Mouse (Mus musculus): ENCODE data around the gene Celf1. TPM values are rescaled to one million over a fixed set of nuclear protein-coding genes. Genes with fewer than 3 reads are reported as not detected.
"Not testable (repeated sequence)": the region's sequence is repeated elsewhere in the genome, so short reads cannot be mapped to it uniquely, and the experiment has no call there.

Gene Celf1
- polyA plus RNA-seq, 1 experiment from 2014 or later, result 108 TPM

DNA sequence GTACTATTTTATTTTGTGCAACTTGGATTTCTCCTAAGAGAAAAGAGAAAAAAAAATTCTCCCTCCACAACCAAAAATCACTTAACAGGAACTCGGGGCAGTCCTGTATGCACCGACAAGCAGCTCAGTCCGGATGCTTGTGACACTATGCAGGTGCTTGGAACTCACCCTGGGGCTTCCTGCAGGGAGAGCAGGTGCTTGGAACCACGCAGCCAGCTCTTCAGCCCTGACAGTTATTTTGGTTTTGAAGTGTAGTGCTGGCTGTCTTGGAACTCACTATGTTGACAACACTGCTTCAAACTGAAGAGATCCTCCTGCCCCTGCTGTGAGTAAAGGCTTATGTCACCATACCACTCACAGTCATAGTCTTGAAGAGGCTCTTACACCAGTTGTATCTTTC, 37.1 kb downstream of the Celf1 start:
- 82% methylated on average over 4 of the region's 4 CpGs for whole genome bisulfite sequencing
- Histone ChIP-seq H3K4me2 (no peak overlapping the region), H3K27me3 (no peaks in the 10 kb centered on the region), H3K27ac (no peak overlapping the region), H3K36me3 (peaks cover 3% of the 10 kb centered on the region; the same call in 1 of the 2 replicates), H3K4me1 (replicated peaks) (no peaks in the 10 kb centered on the region), H3K9ac (no peak overlapping the region), H3K9me3 (no peaks in the 10 kb centered on the region), H3K4me3 (no peak overlapping the region)
- no peak for ATAC-seq (ENCODE audit: low FRiP score)

DNA sequence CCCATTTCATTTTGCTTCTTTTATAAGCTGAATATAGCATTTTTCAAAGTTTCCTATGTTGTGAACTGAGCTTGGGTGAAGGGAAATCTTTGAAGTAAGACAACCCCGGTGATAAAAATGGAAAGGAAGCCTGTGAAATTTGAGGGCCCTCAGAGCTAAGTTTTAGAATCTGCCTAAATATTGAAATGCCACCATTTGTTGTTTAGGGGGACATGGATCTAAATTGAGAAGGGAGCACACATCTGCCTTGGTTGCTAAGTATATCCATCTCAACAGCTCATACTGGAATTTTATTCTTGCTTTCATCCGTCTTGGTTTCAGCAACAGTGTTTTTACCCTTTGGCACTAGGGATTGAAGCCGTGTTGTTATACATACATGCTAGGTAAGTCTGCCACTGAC, 45.9 kb downstream of the Celf1 start:
- no peak for ATAC-seq (ENCODE audit: low FRiP score)
- WGBS, result 91% methylated on average over 3 of the region's 3 CpGs
- Histone ChIP-seq H3K27ac (no peak overlapping the region), H3K36me3 (no peaks in the 10 kb centered on the region), H3K9me3 (no peaks in the 10 kb centered on the region), H3K4me1 (replicated peaks) (no peaks in the 10 kb centered on the region), H3K9ac (no peak overlapping the region), H3K4me3 (no peak overlapping the region), H3K4me2 (no peak overlapping the region), H3K27me3 (no peaks in the 10 kb centered on the region)

DNA sequence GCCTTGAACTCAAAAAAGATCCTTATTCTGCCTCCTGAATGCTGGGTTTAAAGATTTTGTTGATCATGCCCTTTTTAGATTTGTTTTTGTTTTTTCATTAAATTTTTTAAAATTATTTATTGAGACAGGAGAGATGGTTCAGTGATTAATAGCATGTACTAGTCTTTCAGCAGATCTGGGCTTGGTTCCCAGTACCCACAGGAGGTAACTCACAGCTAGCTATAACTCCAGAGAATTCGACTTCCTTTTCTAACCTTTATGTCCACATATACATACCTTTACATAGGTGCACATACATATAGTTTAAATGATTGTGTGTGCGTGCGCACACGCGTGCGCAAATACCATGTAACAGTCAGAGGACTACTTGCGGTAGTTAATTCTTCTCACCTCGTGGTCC, 68.4 kb downstream of the Celf1 start:
- H3K27me3 ChIP-seq, result no peaks in the 10 kb centered on the region
- no peak for ATAC-seq (ENCODE audit: low FRiP score)
- H3K27ac ChIP-seq, result no peak overlapping the region
- H3K4me1 ChIP-seq (replicated peaks), result no peaks in the 10 kb centered on the region
- WGBS, result 99% methylated on average over 8 of the region's 8 CpGs
- no peak overlapping the region for H3K4me2 ChIP-seq
- no peak overlapping the region for H3K9ac ChIP-seq
- no peaks in the 10 kb centered on the region for H3K9me3 ChIP-seq
- H3K4me3 ChIP-seq, result no peak overlapping the region
- H3K36me3 ChIP-seq, result peaks cover 85% of the 10 kb centered on the region

DNA sequence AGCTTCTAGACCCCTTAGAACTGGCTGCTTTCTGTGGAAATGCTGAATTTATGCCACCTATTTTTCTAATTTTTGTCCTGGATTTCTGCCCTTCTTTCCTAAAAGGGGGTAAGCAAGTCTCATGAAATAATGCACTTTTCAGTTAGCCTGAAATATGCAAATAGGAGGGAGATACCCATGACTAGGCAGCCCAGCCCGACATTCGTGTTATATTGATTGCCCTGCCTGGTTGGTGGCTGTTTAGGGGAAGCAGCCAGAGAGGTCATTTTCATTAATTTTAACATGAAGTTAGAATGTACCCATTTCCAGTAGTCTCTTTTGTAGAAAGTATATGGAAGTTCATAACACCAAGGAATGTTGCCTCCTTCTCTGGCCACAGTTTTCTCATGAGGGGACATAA, 73.7 kb downstream of the Celf1 start:
- H3K4me1 ChIP-seq (replicated peaks), result no peaks in the 10 kb centered on the region
- 91% methylated on average over 2 of the region's 2 CpGs for WGBS
- H3K27ac ChIP-seq, result no peak overlapping the region
- no peaks in the 10 kb centered on the region for H3K27me3 ChIP-seq
- H3K9ac ChIP-seq, result no peak overlapping the region
- H3K4me3 ChIP-seq, result no peak overlapping the region
- ATAC-seq (ENCODE audit: low FRiP score), result no peak
- no peak overlapping the region for H3K4me2 ChIP-seq
- no peaks in the 10 kb centered on the region for H3K9me3 ChIP-seq
- peaks cover 77% of the 10 kb centered on the region for H3K36me3 ChIP-seq

DNA sequence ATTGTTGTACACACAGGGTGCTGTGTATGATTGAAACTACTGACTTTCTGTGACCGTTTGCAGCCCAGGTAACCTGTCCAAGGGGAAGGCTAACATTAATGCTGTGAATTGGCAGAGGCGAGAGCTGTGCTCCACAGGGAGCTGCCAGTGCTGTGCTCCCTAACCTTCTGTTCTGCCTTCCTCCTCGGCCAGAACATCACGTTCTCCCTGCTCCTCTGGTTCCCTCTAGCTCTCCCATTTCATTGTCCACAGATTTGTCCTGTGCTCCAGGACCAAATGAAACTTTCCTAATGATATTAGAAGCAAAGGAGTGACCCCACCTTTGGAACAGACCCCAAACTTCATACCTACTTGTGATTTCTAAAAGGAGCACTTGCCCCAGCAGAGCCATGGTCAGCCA, 75.2 kb downstream of the Celf1 start:
- H3K36me3 ChIP-seq, result peaks cover 72% of the 10 kb centered on the region
- no peak overlapping the region for H3K9ac ChIP-seq
- H3K9me3 ChIP-seq, result no peaks in the 10 kb centered on the region
- no peak for ATAC-seq (ENCODE audit: low FRiP score)
- no peak overlapping the region for H3K27ac ChIP-seq
- no peak overlapping the region for H3K4me3 ChIP-seq
- 89% methylated on average over 4 of the region's 4 CpGs for WGBS
- no peaks in the 10 kb centered on the region for H3K27me3 ChIP-seq
- no peak overlapping the region for H3K4me2 ChIP-seq
- H3K4me1 ChIP-seq (replicated peaks), result no peaks in the 10 kb centered on the region

DNA sequence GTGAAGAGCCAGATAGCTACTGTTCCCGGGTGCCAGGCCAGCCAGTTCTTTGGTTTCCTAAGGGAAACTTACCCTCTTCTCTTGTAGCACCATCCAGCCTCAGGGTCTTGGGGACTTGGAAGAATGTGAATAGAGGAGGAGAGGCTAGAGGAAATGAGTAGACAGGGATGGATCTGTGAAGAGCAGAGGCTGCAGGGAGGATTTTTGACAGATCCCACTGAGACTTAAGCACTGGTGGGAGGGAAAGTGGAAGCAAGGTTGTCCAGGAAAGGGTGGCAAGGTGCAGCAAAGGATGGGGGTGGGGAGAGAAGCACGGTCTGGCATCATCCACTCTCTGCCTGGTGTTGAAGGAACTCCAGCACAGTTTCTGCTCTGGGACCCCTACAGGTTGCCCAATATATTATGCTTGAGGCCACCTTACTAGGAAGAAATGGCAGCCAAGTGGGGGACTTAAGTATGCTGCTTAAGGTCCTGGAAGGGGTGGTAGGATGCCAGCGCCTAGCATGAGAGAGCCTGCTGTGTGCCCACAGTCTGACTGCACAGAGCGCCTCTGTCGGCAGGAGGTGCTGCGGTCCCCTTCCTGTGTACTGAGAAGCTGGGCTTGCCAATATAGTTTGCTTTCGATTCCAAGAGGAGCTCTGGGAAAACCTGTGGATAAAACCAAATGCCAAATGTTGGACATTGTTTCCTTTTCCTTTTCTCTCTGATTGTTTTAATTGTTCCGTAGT, 78.0 kb downstream of the Celf1 start:
- no peak overlapping the region for H3K9ac ChIP-seq
- H3K4me2 ChIP-seq, result no peak overlapping the region
- H3K9me3 ChIP-seq, result no peaks in the 10 kb centered on the region
- H3K4me3 ChIP-seq, result no peak overlapping the region
- 86% methylated on average over 8 of the region's 8 CpGs for WGBS
- peaks cover 55% of the 10 kb centered on the region for H3K36me3 ChIP-seq
- no peaks in the 10 kb centered on the region for H3K27me3 ChIP-seq
- ATAC-seq (ENCODE audit: low FRiP score), result no peak
- H3K4me1 ChIP-seq (replicated peaks), result no peaks in the 10 kb centered on the region
- H3K27ac ChIP-seq, result no peak overlapping the region

DNA sequence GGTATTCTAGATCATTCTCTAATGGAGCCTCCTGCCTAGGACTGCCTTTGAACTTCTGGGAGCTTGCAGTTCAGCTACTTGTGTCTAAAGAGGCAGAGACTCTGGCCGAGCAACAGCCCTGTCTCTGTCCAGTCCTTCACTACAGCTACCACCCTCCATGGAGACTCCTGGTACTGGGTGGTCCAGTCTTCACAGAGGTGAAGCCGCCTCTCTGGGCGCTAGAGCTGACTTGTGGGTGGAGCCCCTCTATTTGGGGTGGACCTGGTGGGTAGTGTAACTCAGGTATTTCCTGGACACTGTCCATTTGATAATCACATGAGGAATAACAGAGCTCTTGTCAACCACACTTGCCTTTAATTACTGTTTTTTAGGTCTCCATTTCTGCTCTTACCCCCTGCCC, 79.7 kb downstream of the Celf1 start:
- Histone ChIP-seq H3K27me3 (no peaks in the 10 kb centered on the region), H3K4me1 (replicated peaks) (no peaks in the 10 kb centered on the region), H3K4me3 (no peak overlapping the region), H3K36me3 (peaks cover 38% of the 10 kb centered on the region), H3K4me2 (no peak overlapping the region), H3K27ac (no peak overlapping the region), H3K9me3 (no peaks in the 10 kb centered on the region), H3K9ac (no peak overlapping the region)
- WGBS, result 98% methylated on average over 3 of the region's 3 CpGs
- no peak for ATAC-seq (ENCODE audit: low FRiP score)

DNA sequence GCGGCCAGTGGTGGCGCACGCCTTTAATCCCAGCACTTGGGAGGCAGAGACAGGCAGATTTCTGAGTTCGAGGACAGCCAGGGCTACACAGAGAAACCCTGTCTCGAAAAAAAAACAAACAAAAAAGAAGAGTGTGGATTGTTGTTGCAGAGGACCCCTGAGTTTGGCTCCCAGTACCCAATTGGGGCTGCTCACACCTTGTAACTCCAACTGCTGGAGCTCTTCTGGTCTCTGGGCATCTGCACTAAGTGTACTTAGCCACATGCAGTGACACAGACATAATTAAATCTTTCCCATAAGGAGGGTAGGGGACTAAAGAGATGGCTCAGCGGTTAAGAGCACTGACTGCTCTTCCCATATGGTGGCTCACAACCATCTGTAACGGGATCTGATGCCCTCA, 82.1 kb downstream of the Celf1 start:
- not testable (repeated sequence) for H3K9me3 ChIP-seq; H3K4me1 ChIP-seq (replicated peaks); H3K9ac ChIP-seq; H3K27me3 ChIP-seq; ATAC-seq (ENCODE audit: low FRiP score); H3K27ac ChIP-seq; H3K4me2 ChIP-seq; H3K4me3 ChIP-seq
- H3K36me3 ChIP-seq, result peaks cover 23% of the 10 kb centered on the region
- WGBS, result 94% methylated on average over 7 of the region's 7 CpGs

DNA sequence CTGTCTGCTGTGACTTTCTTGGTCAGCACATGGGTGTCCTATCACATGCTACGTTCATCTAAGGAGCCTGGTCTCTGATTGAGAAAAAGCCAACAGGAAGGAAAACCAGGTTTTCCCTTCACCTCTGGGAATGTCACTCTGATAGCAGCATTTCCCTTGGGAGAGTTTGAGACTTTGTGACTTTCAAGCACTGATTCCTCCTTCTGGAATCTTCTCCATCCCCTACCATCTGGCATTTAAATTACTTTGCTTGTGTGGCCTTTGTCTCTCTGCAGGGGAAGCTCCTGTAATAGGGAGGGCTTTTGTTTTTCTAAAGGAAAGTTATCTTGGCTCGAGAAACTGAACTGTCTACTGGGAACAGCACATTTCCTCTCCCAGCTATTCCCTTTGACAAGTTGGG, 82.9 kb downstream of the Celf1 start:
- Histone ChIP-seq H3K4me3 (no peak overlapping the region), H3K9me3 (no peaks in the 10 kb centered on the region), H3K27ac (no peak overlapping the region), H3K4me1 (replicated peaks) (no peaks in the 10 kb centered on the region), H3K27me3 (no peaks in the 10 kb centered on the region), H3K4me2 (no peak overlapping the region), H3K9ac (no peak overlapping the region), H3K36me3 (peaks cover 17% of the 10 kb centered on the region)
- no peak for ATAC-seq (ENCODE audit: low FRiP score)
- 60% methylated on average over 2 of the region's 2 CpGs for WGBS

DNA sequence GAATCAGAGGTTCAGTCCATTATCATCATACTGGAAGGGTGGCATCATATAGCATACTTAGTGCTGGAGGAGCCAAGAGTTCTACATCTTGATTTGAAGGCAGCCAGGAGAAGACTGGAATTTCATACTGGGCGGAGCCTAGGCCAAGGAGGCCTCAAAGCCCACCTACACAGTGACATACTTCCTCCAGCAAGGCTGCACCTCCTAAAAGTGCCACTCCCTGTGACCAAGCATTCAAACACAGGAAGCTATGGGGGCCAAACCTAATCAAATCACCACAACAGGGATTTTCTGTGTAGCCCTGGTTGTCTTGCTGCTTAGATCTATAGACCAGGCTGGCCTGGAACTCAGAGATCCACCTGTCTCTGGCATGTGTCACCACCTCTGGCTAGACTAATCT, 83.8 kb downstream of the Celf1 start:
- no peak overlapping the region for H3K4me3 ChIP-seq
- ATAC-seq (ENCODE audit: low FRiP score), result no peak
- peaks cover 15% of the 10 kb centered on the region for H3K36me3 ChIP-seq
- no peaks in the 10 kb centered on the region for H3K9me3 ChIP-seq
- no peaks in the 10 kb centered on the region for H3K27me3 ChIP-seq
- no peak overlapping the region for H3K9ac ChIP-seq
- no peak overlapping the region for H3K4me2 ChIP-seq
- H3K4me1 ChIP-seq (replicated peaks), result no peaks in the 10 kb centered on the region
- WGBS, result 93% methylated on average over 1 of the region's 1 CpGs
- no peak overlapping the region for H3K27ac ChIP-seq

DNA sequence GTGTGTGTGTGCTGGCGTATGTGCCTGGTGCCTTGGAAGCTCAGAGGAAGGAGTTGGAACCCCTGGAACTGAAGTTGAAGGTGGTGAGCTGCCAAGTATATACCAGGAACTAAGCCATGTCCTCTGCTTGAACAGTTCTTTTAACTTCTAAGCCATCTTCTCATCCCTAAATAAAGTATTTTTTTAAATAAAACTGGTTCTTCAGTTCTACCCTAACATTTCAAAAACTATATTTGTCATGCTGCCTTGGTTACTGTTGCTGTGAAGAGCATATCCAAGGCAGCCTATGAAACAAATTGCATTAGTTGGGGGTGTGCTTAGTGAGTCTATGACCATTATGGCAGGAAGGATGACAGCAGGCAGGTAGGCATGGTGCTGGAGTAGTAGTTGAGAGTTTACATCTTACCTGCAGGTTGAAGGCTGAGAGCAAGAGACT, 84.9 kb downstream of the Celf1 start:
- H3K4me2 ChIP-seq, result no peak overlapping the region
- H3K27ac ChIP-seq, result no peak overlapping the region
- peaks cover 9% of the 10 kb centered on the region for H3K36me3 ChIP-seq
- no peak for ATAC-seq (ENCODE audit: low FRiP score)
- H3K9me3 ChIP-seq, result no peaks in the 10 kb centered on the region
- H3K9ac ChIP-seq, result no peak overlapping the region
- WGBS, result 92% methylated on average over 1 of the region's 1 CpGs
- H3K4me1 ChIP-seq (replicated peaks), result no peaks in the 10 kb centered on the region
- no peak overlapping the region for H3K4me3 ChIP-seq
- H3K27me3 ChIP-seq, result no peaks in the 10 kb centered on the region

DNA sequence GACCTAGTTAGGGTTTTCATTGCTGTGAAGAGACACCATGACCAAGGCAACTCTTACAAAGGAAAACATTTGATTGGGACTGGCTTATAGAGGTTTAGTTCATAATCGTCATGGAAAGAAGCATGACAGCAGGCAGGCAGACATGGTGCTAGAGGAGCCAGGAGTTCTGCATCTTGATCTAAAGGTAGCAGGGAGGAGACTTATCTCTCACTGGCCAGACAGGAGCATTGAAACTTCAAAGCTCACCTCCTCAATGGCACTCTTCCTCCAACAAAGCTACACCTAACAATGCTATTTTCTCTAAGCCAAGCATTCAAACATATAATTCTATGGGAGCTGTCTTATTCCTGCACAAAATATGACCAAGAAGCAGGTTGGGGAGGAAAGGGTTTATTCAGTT, 86.3 kb downstream of the Celf1 start:
- no peak for ATAC-seq (ENCODE audit: low FRiP score)
- no peak overlapping the region for H3K4me2 ChIP-seq
- H3K27ac ChIP-seq, result no peak overlapping the region
- H3K27me3 ChIP-seq, result no peaks in the 10 kb centered on the region
- H3K4me1 ChIP-seq (replicated peaks), result no peaks in the 10 kb centered on the region
- H3K4me3 ChIP-seq, result no peak overlapping the region
- WGBS, result 86% methylated on average over 1 of the region's 1 CpGs
- H3K9me3 ChIP-seq, result no peaks in the 10 kb centered on the region
- no peak overlapping the region for H3K9ac ChIP-seq
- no peaks in the 10 kb centered on the region for H3K36me3 ChIP-seq

DNA sequence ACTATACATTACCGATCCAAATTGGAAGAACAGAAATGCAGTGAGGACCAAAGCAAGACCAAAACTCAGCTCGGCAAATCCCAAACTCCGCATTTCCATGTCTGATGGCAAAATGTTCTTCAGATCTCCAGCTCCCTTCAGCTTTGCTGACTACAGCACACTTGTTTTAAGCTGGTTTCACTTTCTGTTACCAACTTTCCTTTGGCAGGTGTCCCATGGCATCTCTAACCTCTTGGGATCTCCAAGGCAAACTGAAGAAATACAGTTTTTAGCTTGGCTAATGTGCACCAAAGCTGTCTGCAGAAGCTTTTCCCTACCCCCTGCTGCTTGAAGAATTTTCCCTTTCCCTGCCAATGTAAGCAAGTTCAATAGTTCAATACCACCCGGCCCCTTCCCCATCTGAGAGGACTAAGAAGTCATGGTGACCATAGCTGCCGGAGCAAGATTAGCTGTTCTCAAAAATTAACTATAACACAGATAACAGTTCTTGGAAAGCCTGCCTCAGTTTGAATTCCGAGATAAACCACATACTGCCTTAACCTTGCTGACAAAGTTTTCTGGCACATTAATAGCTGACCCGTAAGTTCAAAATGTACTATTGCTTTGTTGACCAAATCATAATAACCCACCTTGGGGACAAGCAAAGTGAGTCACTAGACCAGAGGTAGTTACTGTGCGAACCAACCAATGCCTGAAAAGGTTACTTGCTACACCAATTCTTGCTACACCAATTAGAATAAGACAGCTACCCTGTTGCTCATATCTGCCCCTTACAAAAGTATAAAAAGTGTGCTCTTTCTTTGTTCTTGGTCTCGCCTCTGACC, 87.4 kb downstream of the Celf1 start:
- WGBS, result 80% methylated on average over 9 of the region's 9 CpGs
- Histone ChIP-seq H3K27ac (no peak overlapping the region), H3K4me3 (no peak overlapping the region), H3K36me3 (no peaks in the 10 kb centered on the region), H3K9ac (no peak overlapping the region), H3K9me3 (no peaks in the 10 kb centered on the region), H3K4me2 (no peak overlapping the region), H3K27me3 (no peaks in the 10 kb centered on the region), H3K4me1 (replicated peaks) (no peaks in the 10 kb centered on the region)
- no peak for ATAC-seq (ENCODE audit: low FRiP score)

All from hindbrain, embryonic 13.5 days (tissue).